Mouse (Mus musculus) 3T3-L1 (cell line): ENCODE data around the gene Wfs1.
A peak's percentile ranks its signal among the peaks of the same experiment; 100 is the strongest.
"Not testable (repeated sequence)": the region's sequence is repeated elsewhere in the genome, so short reads cannot be mapped to it uniquely, and the experiment has no call there.

Source experiments
- DNase-seq: peaks from one replicate; pipeline ENCODE4 v3.0.0-alpha.2; 2015; ENCODE audit warnings: low read depth, low spot score

Gene Wfs1

GRCm38 (mm10) chr5:36988124-36988780 is 753 bp downstream of the Wfs1 start:
- DNase-seq = no peak

- DNase-seq = no peak
Measured at GRCm38 (mm10) chr5:36986617-36987016, 2.4 kb downstream of the Wfs1 start.

GRCm38 (mm10) chr5:36982271-36982670 is 6.7 kb downstream of the Wfs1 start:
- DNase-seq = no peak

GRCm38 (mm10) chr5:36979631-36980030 is 9.4 kb downstream of the Wfs1 start:
- no peak for DNase-seq

GRCm38 (mm10) chr5:36979001-36979400 is 10.0 kb downstream of the Wfs1 start:
- peak; percentile 76 for DNase-seq

GRCm38 (mm10) chr5:36977809-36978208 is 11.2 kb downstream of the Wfs1 start:
- no peak for DNase-seq

GRCm38 (mm10) chr5:36975336-36975735 is 13.7 kb downstream of the Wfs1 start:
- DNase-seq = no peak

GRCm38 (mm10) chr5:36971587-36971986 is 17.4 kb downstream of the Wfs1 start:
- DNase-seq = no peak

- DNase-seq = peak; percentile 33
Measured at GRCm38 (mm10) chr5:36960501-36960900, 28.5 kb downstream of the Wfs1 start.

- DNase-seq = peak; percentile 89
Measured at GRCm38 (mm10) chr5:36958837-36959236, 30.2 kb downstream of the Wfs1 start.

GRCm38 (mm10) chr5:36955366-36955765 is 33.6 kb downstream of the Wfs1 start:
- peak; percentile 85 for DNase-seq

- no peak for DNase-seq
Measured at GRCm38 (mm10) chr5:36952311-36952710, 36.7 kb downstream of the Wfs1 start.

- peak; percentile 62 for DNase-seq
Measured at GRCm38 (mm10) chr5:36950871-36951270, 38.1 kb downstream of the Wfs1 start.

GRCm38 (mm10) chr5:36948831-36949230 is 40.2 kb downstream of the Wfs1 start:
- DNase-seq = peak; percentile 87

GRCm38 (mm10) chr5:36946445-36946844 is 42.6 kb downstream of the Wfs1 start:
- peak; percentile 85 for DNase-seq

- no peak for DNase-seq
Measured at GRCm38 (mm10) chr5:36945713-36946112, 43.3 kb downstream of the Wfs1 start.

GRCm38 (mm10) chr5:36945102-36945701 is 43.8 kb downstream of the Wfs1 start:
- no peak for DNase-seq

- DNase-seq = no peak
Measured at GRCm38 (mm10) chr5:36944552-36944951, 44.5 kb downstream of the Wfs1 start.

GRCm38 (mm10) chr5:36942446-36942845 is 46.6 kb downstream of the Wfs1 start:
- DNase-seq = no peak

GRCm38 (mm10) chr5:36938991-36939390 is 50.0 kb downstream of the Wfs1 start:
- not testable (repeated sequence) for DNase-seq

- DNase-seq = no peak
Measured at GRCm38 (mm10) chr5:36938021-36938420, 51.0 kb downstream of the Wfs1 start.

GRCm38 (mm10) chr5:36936548-36936947 is 52.5 kb downstream of the Wfs1 start:
- DNase-seq = no peak
